Mouse (Mus musculus) liver, adult 2 months (tissue): Measurements from ENCODE around the gene Il17re. TPM values are rescaled to one million over a fixed set of nuclear protein-coding genes. Genes with fewer than 3 reads are reported as not detected.

Experiments
- DNase-seq: peaks from one replicate; pipeline ENCODE4 v3.0.0-alpha.2; 2011; ENCODE audit warnings: low read depth, low spot score; ENCODE audit errors: extremely low read depth
- H3K27ac ChIP-seq: fragments of 200-500 bp; replicated peaks from 2 replicates; pipeline ENCODE4 v1.5.1; 2012; ENCODE audit warnings: low read depth, mild to moderate bottlenecking, control low read depth, inconsistent platforms, low read length; ENCODE audit not compliant: insufficient read depth
- H3K27me3 ChIP-seq: fragments of 200-500 bp; 2 replicates; pipeline ENCODE4 v1.6.1; 2012; ENCODE audit warnings: mild to moderate bottlenecking, moderate library complexity, low read length, inconsistent platforms; ENCODE audit not compliant: control insufficient read depth, insufficient read depth
- H3K36me3 ChIP-seq: fragments of 200-500 bp; 2 replicates; pipeline ENCODE4 v1.6.1; 2012; ENCODE audit warnings: low read length, inconsistent platforms; ENCODE audit not compliant: control insufficient read depth, insufficient read depth
- H3K4me1 ChIP-seq: fragments of 200-500 bp; 2 replicates; pipeline ENCODE4 v1.6.1; 2011; ENCODE audit warnings: low read length; ENCODE audit not compliant: control insufficient read depth, insufficient read depth
- H3K4me3 ChIP-seq: fragments of 200-500 bp; 2 replicates; pipeline ENCODE4 v1.5.1; 2011; ENCODE audit warnings: low read depth, mild to moderate bottlenecking, control low read depth, low read length, moderate library complexity; ENCODE audit not compliant: insufficient read depth
- H3K79me2 ChIP-seq: fragments of 200-500 bp; 2 replicates; pipeline ENCODE4 v1.6.1; 2012; ENCODE audit warnings: inconsistent platforms, mild to moderate bottlenecking, low read length, moderate library complexity; ENCODE audit not compliant: control insufficient read depth, insufficient read depth
- H3K9ac ChIP-seq: fragments of 200-500 bp; 2 replicates; pipeline ENCODE4 v1.6.1; 2012; ENCODE audit warnings: low read depth, mild to moderate bottlenecking, control low read depth, inconsistent platforms, low read length
- CTCF ChIP-seq: fragments of 200-500 bp; IDR thresholded peaks from 2 replicates; pipeline ENCODE4 v1.5.1; 2011; ENCODE audit warnings: low read depth, low read length, control low read depth
- POLR2A ChIP-seq: fragments of 200-500 bp; IDR thresholded peaks from 2 replicates; pipeline ENCODE4 v1.6.1; 2011; ENCODE audit warnings: low read length, control low read depth; ENCODE audit not compliant: insufficient read depth; ENCODE audit errors: extremely low read depth
- WGBS: fragments of 180-500 bp; shearing (Covaris S2); methylation state at CpG from one replicate; pipeline ENCODE4 v1.1.7; 2018; 5-methylcytosine and 5-hydroxymethylcytosine counted together
- polyA plus RNA-seq: library from polyadenylated mRNA; depleted of rRNA; stranded (reverse); fragments of >200 nt; gene quantifications from 2 replicates; pipeline ENCODE4 v1.2.3, GENCODE M21; 2012
- total RNA-seq: library from RNA; depleted of rRNA; stranded (reverse); fragments of >200 nt; gene quantifications from 2 replicates; pipeline ENCODE4 v1.2.3, GENCODE M21; 2014

Gene Il17re
- total and polyA plus RNA-seq, 2 experiments, result 0.26 to 0.46 TPM

- no peaks in the 10 kb centered on the region for H3K27me3 ChIP-seq
- TF ChIP-seq POLR2A, result no peak
Measured at GRCm38 (mm10) chr6:113465602-113466001, 7.3 kb downstream of the Il17re start.

GRCm38 (mm10) chr6:113468512-113468911, 10.2 kb downstream of the Il17re start:
- Histone ChIP-seq H3K4me1 (peaks cover 7% of the 10 kb centered on the region), H3K27ac (no peak overlapping the region), H3K4me3 (no peak overlapping the region), H3K9ac (no peak overlapping the region), H3K79me2 (peaks cover 5% of the 10 kb centered on the region; the same call in 1 of the 2 replicates), H3K36me3 (no peaks in the 10 kb centered on the region), H3K27me3 (no peaks in the 10 kb centered on the region)
- no peak for DNase-seq
- WGBS, result 89% methylated on average over 3 of the region's 3 CpGs
- TF ChIP-seq POLR2A (no peak), CTCF (no peak)

More at GRCm38 (mm10) chr6:113465602-113466001, 7.3 kb downstream of the Il17re start:
- H3K4me3 ChIP-seq, result no peak overlapping the region
- no peak overlapping the region for H3K9ac ChIP-seq
- 73% methylated on average over 5 of the region's 5 CpGs for WGBS
- H3K79me2 ChIP-seq, result no peaks in the 10 kb centered on the region
- no peak overlapping the region for H3K27ac ChIP-seq
- H3K36me3 ChIP-seq, result no peaks in the 10 kb centered on the region
- DNase-seq, result no peak
- no peaks in the 10 kb centered on the region; the same call in none of the 2 replicates for H3K4me1 ChIP-seq

GRCm38 (mm10) chr6:113469021-113469420, 10.7 kb downstream of the Il17re start:
- Histone ChIP-seq H3K4me1 (peaks cover 7% of the 10 kb centered on the region), H3K36me3 (no peaks in the 10 kb centered on the region), H3K4me3 (peak overlapping the region; percentile 60), H3K27ac (peak overlapping the region; percentile 20), H3K79me2 (peaks cover 5% of the 10 kb centered on the region; the same call in 1 of the 2 replicates), H3K27me3 (no peaks in the 10 kb centered on the region), H3K9ac (peak overlapping the region; percentile 81)
- TF ChIP-seq CTCF (peak; percentile 90), POLR2A (no peak)
- 7% methylated on average over 9 of the region's 9 CpGs for WGBS
- DNase-seq, result peak; percentile 50

GRCm38 (mm10) chr6:113469432-113469831, 11.1 kb downstream of the Il17re start:
- H3K79me2 ChIP-seq, result peaks cover 5% of the 10 kb centered on the region; the same call in 1 of the 2 replicates
- H3K36me3 ChIP-seq, result no peaks in the 10 kb centered on the region
- H3K9ac ChIP-seq, result peak overlapping the region; percentile 81
- H3K27me3 ChIP-seq, result no peaks in the 10 kb centered on the region
- 2% methylated on average over 31 of the region's 31 CpGs for WGBS
- DNase-seq, result peak; percentile 66
- no peak for TF ChIP-seq POLR2A
- peak; percentile 94 for TF ChIP-seq CTCF
- peaks cover 7% of the 10 kb centered on the region for H3K4me1 ChIP-seq
- peak overlapping the region; percentile 20 for H3K27ac ChIP-seq
- peak overlapping the region; percentile 60 for H3K4me3 ChIP-seq

GRCm38 (mm10) chr6:113471297-113471936, 13.1 kb downstream of the Il17re start, which contains the start of gene Il17rc:
TSS of gene Il17rc (plus strand) at chr6:113471427.
- TF ChIP-seq CTCF (0 out of 2 replicates have a peak, but pooled peaks have one; percentile 2), POLR2A (peak; percentile 87)
- H3K27me3 ChIP-seq, result no peaks in the 10 kb centered on the region
- H3K9ac ChIP-seq, result peak within 1 kb of the TSS; percentile 72
- H3K4me3 ChIP-seq, result peak within 1 kb of the TSS; percentile 60
- peaks cover 7% of the 10 kb centered on the region for H3K4me1 ChIP-seq
- H3K36me3 ChIP-seq, result no peaks in the 10 kb centered on the region
- peak within 1 kb of the TSS; percentile 60 for H3K27ac ChIP-seq
- 12% methylated on average over 12 of the region's 12 CpGs for WGBS
- H3K79me2 ChIP-seq, result peaks cover 5% of the 10 kb centered on the region; the same call in 1 of the 2 replicates
- peak; percentile 86 for DNase-seq

- WGBS, result 83% methylated on average over 10 of the region's 10 CpGs
- H3K4me3 ChIP-seq, result no peak overlapping the region
- H3K27ac ChIP-seq, result no peak overlapping the region
Measured at GRCm38 (mm10) chr6:113472061-113472460, 13.8 kb downstream of the Il17re start.

More at GRCm38 (mm10) chr6:113472061-113472460, 13.8 kb downstream of the Il17re start:
- Histone ChIP-seq H3K9ac (no peak overlapping the region), H3K36me3 (no peaks in the 10 kb centered on the region), H3K27me3 (no peaks in the 10 kb centered on the region), H3K4me1 (peaks cover 7% of the 10 kb centered on the region), H3K79me2 (peaks cover 5% of the 10 kb centered on the region; the same call in 1 of the 2 replicates)
- no peak for DNase-seq
- TF ChIP-seq POLR2A, result no peak
- no peak for TF ChIP-seq CTCF
